Mouse (Mus musculus) mature B cell (primary cell): ENCODE results near the gene Ankrd10.
"Not testable (repeated sequence)": the region's sequence is repeated elsewhere in the genome, so short reads cannot be mapped to it uniquely, and the experiment has no call there.

Experiments used
- in situ Hi-C: fragments of 300-500 bp; cut with MboI; formaldehyde crosslinking; loops from 2 replicates; pipeline ENCODE4 v1.14.3; 2019

Gene Ankrd10

GRCm38 (mm10) chr8:11635611-11636081 lies at the start of gene Ankrd10:
Gene Ankrd10, minus strand, starts transcription at chr8:11635757.
- in situ Hi-C loops, result loop anchor here (10.0 kb wide), 1 partner anchor 81 kb away; the partner anchor contains the start of genes Cars2 and Ing1

DNA sequence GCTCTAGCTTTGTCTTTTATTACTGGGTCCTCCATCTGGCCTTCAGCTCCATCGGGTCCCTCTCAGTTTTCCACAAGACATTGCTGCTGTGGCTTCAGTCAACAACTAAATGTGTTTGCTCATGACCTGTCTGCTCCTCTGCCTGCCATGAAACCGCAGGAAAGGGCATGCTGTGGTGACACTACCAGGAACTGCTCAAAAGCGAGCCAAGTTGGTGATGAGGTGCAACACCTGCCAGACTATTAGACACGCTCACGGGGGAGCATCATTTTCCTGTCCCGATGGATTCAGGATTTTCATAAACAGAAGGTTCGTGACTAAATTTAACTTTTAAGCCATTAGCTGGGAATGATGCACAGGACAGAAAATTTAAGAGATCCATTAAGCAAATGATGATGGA lies 49.0 kb upstream of the Ankrd10 start:
- in situ Hi-C loops, result no loop called here

GRCm38 (mm10) chr8:11668308-11668707 lies 32.8 kb upstream of the Ankrd10 start:
- in situ Hi-C loops, result no loop called here

DNA sequence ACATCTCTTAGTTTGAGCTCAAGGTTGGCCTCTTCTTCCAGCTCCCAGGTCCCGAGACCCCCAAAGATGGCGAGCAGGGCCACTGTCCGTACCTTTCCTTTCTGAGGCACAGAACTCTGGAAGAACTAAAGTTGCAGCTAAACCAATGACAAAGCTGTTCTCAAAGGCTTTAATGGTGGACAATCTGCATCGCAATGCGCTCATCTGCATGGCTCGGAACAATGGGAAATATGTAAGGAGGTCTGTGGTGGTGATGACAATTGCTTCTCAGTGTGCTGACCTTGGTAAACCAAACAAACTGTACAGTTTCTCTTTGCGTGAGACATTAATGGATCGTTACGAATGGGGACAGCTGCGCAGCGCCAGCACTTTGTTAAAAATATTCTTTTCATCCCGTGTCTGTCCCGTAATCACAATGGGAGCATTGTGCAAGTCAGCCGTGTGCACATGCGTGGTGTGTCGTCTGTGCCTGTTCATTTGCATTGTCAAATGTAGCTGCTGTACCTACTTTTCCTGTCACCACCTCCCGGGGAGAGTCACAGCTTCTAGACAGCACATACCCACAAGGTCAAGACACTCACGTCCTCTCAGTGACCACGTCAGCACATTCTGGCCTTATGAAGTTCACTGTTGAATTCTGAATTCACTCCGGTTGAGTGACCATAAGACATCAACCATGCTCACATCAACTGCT lies 30.6 kb upstream of the Ankrd10 start:
- in situ Hi-C loops, result not testable (repeated sequence)

DNA sequence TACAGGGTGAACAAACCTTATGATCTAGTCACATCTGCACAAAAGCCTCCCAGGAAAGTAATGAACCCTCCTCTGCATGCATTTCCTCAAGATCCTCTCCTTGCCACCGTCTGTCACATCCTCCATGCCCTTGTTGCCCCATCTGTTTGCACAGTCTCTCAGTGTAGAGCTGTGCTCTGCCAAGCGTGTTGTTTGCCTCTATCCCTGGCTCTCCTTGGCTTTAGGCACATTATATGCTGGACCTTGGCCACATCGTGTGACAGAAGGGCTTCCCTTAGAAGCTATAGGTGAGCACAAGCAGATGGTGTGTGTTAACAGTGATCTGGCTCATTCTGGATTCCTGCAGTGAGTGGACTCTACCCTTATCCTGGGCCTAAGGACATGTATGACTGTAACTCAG lies 26.4 kb upstream of the Ankrd10 start:
- in situ Hi-C loops, result no loop called here

DNA sequence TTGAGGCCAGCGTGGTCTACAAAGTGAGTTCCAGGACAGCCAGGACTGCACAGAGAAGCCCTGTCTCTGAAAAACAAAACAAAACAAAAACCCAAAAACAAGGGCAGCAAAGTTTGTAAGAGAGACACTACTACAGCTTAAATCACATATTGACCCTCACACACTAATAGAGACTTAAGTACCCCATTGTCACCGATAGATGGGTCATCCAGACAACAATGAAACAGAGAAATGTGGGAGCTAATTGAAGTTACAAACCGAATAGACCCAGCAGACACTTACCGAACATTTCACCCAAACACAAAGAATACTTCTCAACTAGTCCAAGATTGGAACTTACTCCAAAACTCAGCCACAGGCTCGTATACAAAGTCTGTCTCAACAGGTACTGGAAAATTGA lies 14.5 kb upstream of the Ankrd10 start:
- in situ Hi-C loops, result no loop called here

GRCm38 (mm10) chr8:11643123-11643522 lies 7.6 kb upstream of the Ankrd10 start:
- in situ Hi-C loops, result no loop called here

- in situ Hi-C loops, result no loop called here
These were observed 5.0 kb upstream of the Ankrd10 start for GRCm38 (mm10) chr8:11640606-11641005.

GRCm38 (mm10) chr8:11637531-11637930 lies 2.0 kb upstream of the Ankrd10 start:
- in situ Hi-C loops, result loop anchor here (10.0 kb wide), 1 partner anchor 83 kb away; the partner anchor contains the start of genes Cars2 and Ing1

- in situ Hi-C loops, result loop anchor here (10.0 kb wide), 1 partner anchor 82 kb away; the partner anchor contains the start of genes Cars2 and Ing1
These were observed 934 bp upstream of the Ankrd10 start for GRCm38 (mm10) chr8:11636324-11637057.

GRCm38 (mm10) chr8:11635012-11635577 lies 462 bp downstream of the Ankrd10 start:
- in situ Hi-C loops, result loop anchor here (10.0 kb wide), 1 partner anchor 80 kb away; the partner anchor contains the start of genes Cars2 and Ing1

DNA sequence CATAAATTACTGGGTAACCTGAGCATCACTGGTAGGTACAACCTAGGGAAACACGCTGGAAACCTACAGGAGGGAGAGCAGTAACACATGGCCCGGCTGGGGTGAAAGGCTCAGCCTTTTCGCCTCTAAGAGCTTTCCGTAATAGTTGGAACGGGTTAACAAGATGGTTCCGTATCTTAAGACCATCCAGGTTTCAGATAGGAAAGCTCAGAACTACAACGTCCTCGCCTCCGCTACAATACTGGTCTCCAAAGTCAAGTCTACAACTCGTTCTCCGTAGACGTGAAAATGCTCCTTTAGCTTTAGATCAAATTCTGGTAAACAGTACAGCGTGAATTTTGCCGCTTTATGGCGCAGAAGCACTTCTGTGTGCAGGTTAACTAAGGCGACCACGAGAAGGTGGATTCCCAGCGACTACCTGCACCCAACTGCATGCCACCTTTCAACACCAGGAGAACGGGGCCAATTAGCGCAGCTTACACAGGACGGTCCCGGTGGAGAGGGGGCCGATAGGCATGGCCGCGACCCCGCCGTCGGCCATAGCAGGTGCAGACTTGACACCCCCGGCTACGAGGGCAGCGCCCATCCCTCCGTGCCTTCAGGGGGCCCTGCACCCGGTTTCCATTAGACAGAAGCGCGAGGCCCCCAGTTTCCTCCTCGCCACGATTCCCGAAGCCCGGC lies 1.1 kb downstream of the Ankrd10 start:
- in situ Hi-C loops, result loop anchor here (10.0 kb wide), 1 partner anchor 80 kb away; the partner anchor contains the start of genes Cars2 and Ing1

- in situ Hi-C loops, result loop anchor here (10.0 kb wide), 1 partner anchor 79 kb away; the partner anchor contains the start of genes Cars2 and Ing1
These were observed 2.1 kb downstream of the Ankrd10 start for GRCm38 (mm10) chr8:11633414-11633813.

GRCm38 (mm10) chr8:11632406-11632805 lies 3.2 kb downstream of the Ankrd10 start:
- in situ Hi-C loops, result loop anchor here (10.0 kb wide), 1 partner anchor 78 kb away; the partner anchor contains the start of genes Cars2 and Ing1

GRCm38 (mm10) chr8:11629206-11629605 lies 6.4 kb downstream of the Ankrd10 start:
- in situ Hi-C loops, result no loop called here

- in situ Hi-C loops, result no loop called here
These were observed 6.9 kb downstream of the Ankrd10 start for GRCm38 (mm10) chr8:11628506-11629132.

- in situ Hi-C loops, result no loop called here
These were observed 7.8 kb downstream of the Ankrd10 start for GRCm38 (mm10) chr8:11627717-11628116.

DNA sequence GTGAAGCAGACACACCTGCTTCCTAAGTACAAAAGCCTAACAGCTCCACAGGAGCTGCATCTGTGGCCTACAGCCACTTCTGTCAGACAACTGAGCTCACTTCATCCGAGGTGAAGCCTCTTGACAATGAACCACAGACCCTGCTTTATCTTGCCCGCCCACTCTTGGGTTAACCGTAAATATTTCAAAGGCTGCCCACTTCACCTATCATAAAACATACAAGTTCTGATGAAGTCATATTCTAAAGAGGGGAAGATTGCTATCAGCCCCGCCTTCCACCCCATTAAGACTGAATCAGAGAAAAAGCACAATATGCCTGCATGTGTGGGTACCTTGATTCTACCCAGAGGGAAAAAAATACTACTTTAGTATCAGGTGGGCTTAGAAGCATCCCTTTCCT lies 10.5 kb downstream of the Ankrd10 start:
- in situ Hi-C loops, result no loop called here

DNA sequence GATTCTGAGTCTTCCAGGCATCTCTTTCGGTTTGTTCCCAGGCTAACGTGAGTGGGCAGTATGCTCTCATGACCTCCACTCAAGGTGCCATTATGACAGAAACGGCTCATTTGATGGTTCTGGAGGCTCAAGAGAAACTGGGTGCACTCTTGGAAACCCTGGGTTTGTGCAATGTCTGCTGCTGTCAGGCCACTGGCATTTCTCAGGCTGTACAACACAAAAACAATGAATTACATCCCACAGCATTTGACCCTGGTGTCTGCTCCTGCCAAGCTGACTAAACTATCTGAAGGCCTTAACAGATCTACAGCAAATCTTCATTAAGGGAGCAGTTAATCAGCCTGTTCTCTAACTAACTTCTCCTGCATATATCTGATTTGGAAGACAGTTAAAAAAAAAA lies 16.5 kb downstream of the Ankrd10 start:
- in situ Hi-C loops, result no loop called here

DNA sequence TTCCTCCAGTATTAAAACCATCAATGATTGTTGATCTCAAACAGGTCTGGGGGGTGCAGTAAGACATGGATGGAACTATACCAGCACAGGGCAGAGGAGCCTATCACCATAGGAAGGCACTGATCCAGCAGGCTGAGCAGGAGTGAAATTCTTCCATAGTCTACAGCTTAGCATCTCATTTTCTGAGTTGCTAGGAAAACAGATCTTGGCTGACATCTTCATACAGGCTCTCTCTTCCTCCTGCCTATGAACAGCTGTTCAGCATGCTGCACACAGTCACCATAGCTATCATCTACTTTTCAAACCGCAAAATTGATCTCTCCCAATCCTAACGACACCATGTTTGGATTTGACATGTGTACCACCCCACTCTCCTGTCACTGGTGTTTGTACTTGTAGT lies 17.5 kb downstream of the Ankrd10 start:
- in situ Hi-C loops, result no loop called here

GRCm38 (mm10) chr8:11616294-11616693 lies 19.3 kb downstream of the Ankrd10 start:
- in situ Hi-C loops, result no loop called here
